Mouse (Mus musculus) cerebellum, adult 18-20 months (tissue): ENCODE measurements at regions not wholly inside any gene's neighbourhood (a gene's known extent, or its start where the extent isn't known, plus 50 kb on each side); places are given as distances from the start of the nearest gene placed in this dataset.
A peak's percentile ranks its signal among the peaks of the same experiment; 100 is the strongest.

Source experiments
- DNase-seq, 2 experiments: peaks; one replicate each; pipeline ENCODE4 v3.0.0; 2021

- peak in 1 of 2 experiments; percentile 22 for DNase-seq
These were observed 89.4 kb upstream of the Hs6st1 start for GRCm38 (mm10) chr1:35978766-35979165.

GRCm38 (mm10) chr1:35981226-35981625 lies 87.0 kb upstream of the Hs6st1 start:
- no peak for DNase-seq

GRCm38 (mm10) chr1:35983361-35983760 lies 84.8 kb upstream of the Hs6st1 start:
- no peak for DNase-seq

- DNase-seq, result no peak
These were observed 82.9 kb upstream of the Hs6st1 start for GRCm38 (mm10) chr1:35985318-35985717.

GRCm38 (mm10) chr1:35986666-35987065 lies 81.5 kb upstream of the Hs6st1 start:
- DNase-seq, result no peak

GRCm38 (mm10) chr1:35992227-35992909 lies 75.8 kb upstream of the Hs6st1 start:
- DNase-seq, result no peak

GRCm38 (mm10) chr1:35992937-35993336 lies 75.3 kb upstream of the Hs6st1 start:
- DNase-seq, result peak in 1 of 2 experiments; percentile 8

GRCm38 (mm10) chr1:35995691-35996090 lies 72.5 kb upstream of the Hs6st1 start:
- DNase-seq, result no peak

GRCm38 (mm10) chr1:36001319-36001718 lies 66.9 kb upstream of the Hs6st1 start:
- no peak for DNase-seq

- no peak for DNase-seq
These were observed 66.4 kb upstream of the Hs6st1 start for GRCm38 (mm10) chr1:36001821-36002220.

GRCm38 (mm10) chr1:36003592-36003991 lies 64.6 kb upstream of the Hs6st1 start:
- no peak for DNase-seq

GRCm38 (mm10) chr1:36008598-36008997 lies 59.6 kb upstream of the Hs6st1 start:
- no peak for DNase-seq

- peak; percentile 20 to 28 for DNase-seq
These were observed 59.1 kb upstream of the Hs6st1 start for GRCm38 (mm10) chr1:36009010-36009619.

- no peak for DNase-seq
These were observed 58.0 kb upstream of the Hs6st1 start for GRCm38 (mm10) chr1:36010151-36010550.

GRCm38 (mm10) chr1:36010834-36011233 lies 57.4 kb upstream of the Hs6st1 start:
- DNase-seq, result no peak

- DNase-seq, result no peak
These were observed 56.0 kb upstream of the Hs6st1 start for GRCm38 (mm10) chr1:36012081-36012765.

GRCm38 (mm10) chr1:36013823-36014341 lies 54.3 kb upstream of the Hs6st1 start:
- DNase-seq, result no peak

- DNase-seq, result no peak
These were observed 53.8 kb upstream of the Hs6st1 start for GRCm38 (mm10) chr1:36014372-36014771.

- DNase-seq, result no peak
These were observed 53.0 kb upstream of the Hs6st1 start for GRCm38 (mm10) chr1:36015210-36015609.

GRCm38 (mm10) chr1:36016566-36016965 lies 51.6 kb upstream of the Hs6st1 start:
- DNase-seq, result no peak

- no peak for DNase-seq
These were observed 51.1 kb upstream of the Hs6st1 start for GRCm38 (mm10) chr1:36017061-36017461.

- no peak for DNase-seq
These were observed 50.5 kb upstream of the Hs6st1 start for GRCm38 (mm10) chr1:36017656-36018055.
